ENCODE assay signal across 8 mouse cellular contexts in genomic region chr8:83901566-83902485, GRCm38 (mm10). TPM values are rescaled to one million over a fixed set of nuclear protein-coding genes. Genes with fewer than 3 reads are reported as not detected.
DNase-seq lines count a peak whose midpoint lies in the region; ATAC-seq lines count a peak whose summit lies in the region.

No protein-coding gene starts in this region.

- DNase-seq in kidney, postnatal 36 days, result no peak
- peak; percentile 34 for DNase-seq in midbrain, embryonic 10.5 days (ENCODE audit: low spot score)
- DNase-seq in urinary bladder, adult 2 months (ENCODE audit: low spot score), result no peak
- no peak for DNase-seq in urinary bladder, postnatal 25 days (ENCODE audit: low spot score)
- no peak for DNase-seq in spleen, adult 12 weeks (ENCODE audit: low spot score)

- peak overlapping the region; percentile 94 for H3K4me3 ChIP-seq in kidney, embryonic 16.5 days (ENCODE audit: low read length)
- peak overlapping the region; percentile 56 for H3K4me3 ChIP-seq in brown adipose tissue, adult 24 weeks (ENCODE audit: insufficient read depth, low read depth, low read length)
- peak overlapping the region; percentile 96 for H3K4me3 ChIP-seq in forebrain, embryonic 16.5 days (replicated peaks; ENCODE audit: low read length)
- peak overlapping the region; percentile 92 for H3K4me3 ChIP-seq in midbrain, embryonic 10.5 days

- no peaks in the 10 kb centered on the region for H3K27me3 ChIP-seq in kidney, embryonic 16.5 days (ENCODE audit: insufficient read depth, low read length)
- no peaks in the 10 kb centered on the region for H3K27me3 ChIP-seq in forebrain, embryonic 16.5 days (replicated peaks; ENCODE audit: control insufficient read depth, insufficient read depth, low read length)
- peaks cover 16% of the 10 kb centered on the region for H3K27me3 ChIP-seq in midbrain, embryonic 10.5 days (ENCODE audit: low read depth, poor library complexity, severe bottlenecking)

- peaks cover 9% of the 10 kb centered on the region; the same call in 1 of the 2 replicates for H3K36me3 ChIP-seq in kidney, embryonic 16.5 days (ENCODE audit: insufficient read depth, low read length)
- no peaks in the 10 kb centered on the region for H3K36me3 ChIP-seq in forebrain, embryonic 16.5 days (ENCODE audit: control insufficient read depth, insufficient read depth)
- H3K36me3 ChIP-seq in midbrain, embryonic 10.5 days, result peaks cover 4% of the 10 kb centered on the region; the same call in 1 of the 2 replicates

- H3K9me3 ChIP-seq in kidney, embryonic 16.5 days (ENCODE audit: low read length), result no peaks in the 10 kb centered on the region
- no peaks in the 10 kb centered on the region for H3K9me3 ChIP-seq in forebrain, embryonic 16.5 days (ENCODE audit: control insufficient read depth, low read length)
- no peaks in the 10 kb centered on the region for H3K9me3 ChIP-seq in midbrain, embryonic 10.5 days (replicated peaks)

- peaks cover 46% of the 10 kb centered on the region for H3K4me1 ChIP-seq in kidney, embryonic 16.5 days (ENCODE audit: insufficient read depth, low read length)
- H3K4me1 ChIP-seq in brown adipose tissue, adult 24 weeks (ENCODE audit: control insufficient read depth, insufficient read depth, insufficient read length, low read length), result no peaks in the 10 kb centered on the region
- H3K4me1 ChIP-seq in forebrain, embryonic 16.5 days (replicated peaks; ENCODE audit: control insufficient read depth, insufficient read depth, low read length), result peaks cover 54% of the 10 kb centered on the region
- peaks cover 74% of the 10 kb centered on the region for H3K4me1 ChIP-seq in midbrain, embryonic 10.5 days

- ATAC-seq in kidney, embryonic 16.5 days (ENCODE audit: low FRiP score, low TSS enrichment), result no peak
- ATAC-seq in forebrain, embryonic 16.5 days, result no peak

- peak overlapping the region; percentile 28; the same call in 1 of the 2 replicates for H3K27ac ChIP-seq in kidney, embryonic 16.5 days (ENCODE audit: low read length)
- no peak overlapping the region for H3K27ac ChIP-seq in brown adipose tissue, adult 24 weeks (replicated peaks; ENCODE audit: low read depth, low read length)
- peak overlapping the region; percentile 99 for H3K27ac ChIP-seq in forebrain, embryonic 16.5 days (ENCODE audit: low read length)
- peak overlapping the region; percentile 94; the same call in 1 of the 2 replicates for H3K27ac ChIP-seq in midbrain, embryonic 10.5 days (replicated peaks)

- H3K4me2 ChIP-seq in kidney, embryonic 16.5 days (replicated peaks; ENCODE audit: low read depth, low read length), result peak overlapping the region; percentile 96
- peak overlapping the region; percentile 69 for H3K4me2 ChIP-seq in forebrain, embryonic 16.5 days (ENCODE audit: low read length)

- peak overlapping the region; percentile 93 for H3K9ac ChIP-seq in kidney, embryonic 16.5 days (replicated peaks; ENCODE audit: low read length)
- peak overlapping the region; percentile 99 for H3K9ac ChIP-seq in forebrain, embryonic 16.5 days (replicated peaks; ENCODE audit: low read depth, low read length)

- 13% methylated on average over 13 of the region's 14 CpGs for WGBS in kidney, embryonic 16.5 days
- 9% methylated on average over 14 of the region's 14 CpGs for WGBS in forebrain, embryonic 16.5 days
- WGBS in midbrain, embryonic 10.5 days, result 16% methylated on average over 14 of the region's 14 CpGs

RNA-seq across cellular contexts. Expression of gene Adgrl1, which starts 1.9 kb away (rescaled TPM):
- 17.8 and 19.6 TPM in 2 replicates for polyA plus RNA-seq in kidney, embryonic 16.5 days (2015; fragmentation: Nextera tagmentation; extraction: Ambion mirVana)
- 1.5 and 1.6 TPM in 2 replicates for polyA plus RNA-seq in brown adipose tissue, adult 24 weeks (2012; ENCODE audit: insufficient read depth, insufficient read length, missing spikeins)
- polyA plus RNA-seq in forebrain, embryonic 16.5 days (2015; fragmentation: Nextera tagmentation; extraction: Ambion mirVana), result 57.4 and 60.4 TPM in 2 replicates
- polyA plus RNA-seq in midbrain, embryonic 10.5 days (2016; fragmentation: Nextera tagmentation; extraction: Ambion mirVana), result 8.6 and 11.3 TPM in 2 replicates
- 39.4 and 48.3 TPM in 2 replicates for polyA plus RNA-seq in urinary bladder, adult 2 months (2012; rRNA removed)

RNA-seq across cellular contexts. Expression of gene Gm10644, which starts 53.2 kb away (rescaled TPM):
- 0.85 and 1.0 TPM in 2 replicates for polyA plus RNA-seq in kidney, embryonic 16.5 days (2015; fragmentation: Nextera tagmentation; extraction: Ambion mirVana)
- polyA plus RNA-seq in brown adipose tissue, adult 24 weeks (2012; ENCODE audit: insufficient read depth, insufficient read length, missing spikeins), result 0.79 and 0.99 TPM in 2 replicates
- 0.63 and 1.3 TPM in 2 replicates for polyA plus RNA-seq in forebrain, embryonic 16.5 days (2015; fragmentation: Nextera tagmentation; extraction: Ambion mirVana)
- polyA plus RNA-seq in midbrain, embryonic 10.5 days (2016; fragmentation: Nextera tagmentation; extraction: Ambion mirVana), result 0.94 and 1.0 TPM in 2 replicates
- 0.69 and 0.96 TPM in 2 replicates for polyA plus RNA-seq in urinary bladder, adult 2 months (2012; rRNA removed)

RNA-seq across cellular contexts. Expression of gene Asf1b, which starts 53.5 kb away (rescaled TPM):
- polyA plus RNA-seq in kidney, embryonic 16.5 days (2015; fragmentation: Nextera tagmentation; extraction: Ambion mirVana), result 58.2 and 65.1 TPM in 2 replicates
- polyA plus RNA-seq in brown adipose tissue, adult 24 weeks (2012; ENCODE audit: insufficient read depth, insufficient read length, missing spikeins), result 3.3 and 3.8 TPM in 2 replicates
- 14.8 and 19.5 TPM in 2 replicates for polyA plus RNA-seq in forebrain, embryonic 16.5 days (2015; fragmentation: Nextera tagmentation; extraction: Ambion mirVana)
- polyA plus RNA-seq in midbrain, embryonic 10.5 days (2016; fragmentation: Nextera tagmentation; extraction: Ambion mirVana), result 106 and 115 TPM in 2 replicates
- 2.3 and 3.1 TPM in 2 replicates for polyA plus RNA-seq in urinary bladder, adult 2 months (2012; rRNA removed)
